Mouse (Mus musculus) cerebellum, adult 11-12 months (tissue): ENCODE measurements around the gene Olfr1243.
"Not testable (repeated sequence)": the region's sequence is repeated elsewhere in the genome, so short reads cannot be mapped to it uniquely, and the experiment has no call there.

ENCODE experiments used
- DNase-seq: peaks from one replicate; pipeline ENCODE4 v3.0.0; 2022

The Olfr1243 gene

DNA sequence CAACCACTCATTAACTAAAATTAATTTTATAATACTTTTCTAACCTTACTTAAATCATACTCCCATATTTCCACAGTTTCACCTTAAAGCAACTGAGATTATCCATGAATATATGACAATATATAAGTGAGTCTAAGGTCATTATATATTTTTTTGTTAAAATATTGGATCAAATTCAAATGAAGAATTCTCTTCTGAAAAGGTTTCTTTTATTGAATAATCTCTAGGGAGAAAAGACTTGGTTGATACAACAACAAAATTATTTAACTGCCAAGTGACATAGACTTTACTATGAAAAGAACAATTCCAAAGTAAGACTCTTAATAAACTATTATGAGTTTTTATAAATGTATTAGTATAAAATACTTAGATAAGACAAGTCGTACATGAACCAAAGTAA, at the start of gene Olfr1243:
Gene Olfr1243, minus strand, starts transcription at position 101 of the 400 bp plus-strand sequence.
- no peak for DNase-seq

GRCm38 (mm10) chr2:89578347-89578746, 47.1 kb upstream of the Olfr1243 start, which contains the start of gene Olfr1245:
Gene Olfr1245, minus strand, starts transcription at chr2:89578447.
- DNase-seq, result no peak

DNA sequence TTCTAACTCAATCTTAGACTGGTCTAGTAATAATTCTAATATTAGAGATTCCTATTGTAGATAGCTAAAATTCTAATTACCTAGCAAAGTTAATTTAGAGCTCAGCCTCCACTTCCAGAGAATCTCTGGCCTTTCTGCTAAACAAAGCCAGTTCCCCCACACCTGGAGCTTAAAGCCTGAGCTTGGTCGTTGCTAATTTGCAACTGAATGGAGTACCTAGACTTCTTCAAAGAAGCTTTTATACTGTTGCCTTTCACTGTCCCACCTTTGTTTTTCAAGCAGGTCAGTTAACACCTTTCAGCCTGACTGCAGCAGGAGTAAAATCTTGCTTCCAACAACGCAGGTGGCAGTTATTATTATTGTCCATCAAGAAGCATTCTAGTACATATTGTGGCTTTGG, 31.4 kb upstream of the Olfr1243 start:
- not testable (repeated sequence) for DNase-seq

- DNase-seq, result no peak
Measured at GRCm38 (mm10) chr2:89544516-89544915, 13.2 kb upstream of the Olfr1243 start.

GRCm38 (mm10) chr2:89539923-89540322, 8.6 kb upstream of the Olfr1243 start:
- no peak for DNase-seq

DNA sequence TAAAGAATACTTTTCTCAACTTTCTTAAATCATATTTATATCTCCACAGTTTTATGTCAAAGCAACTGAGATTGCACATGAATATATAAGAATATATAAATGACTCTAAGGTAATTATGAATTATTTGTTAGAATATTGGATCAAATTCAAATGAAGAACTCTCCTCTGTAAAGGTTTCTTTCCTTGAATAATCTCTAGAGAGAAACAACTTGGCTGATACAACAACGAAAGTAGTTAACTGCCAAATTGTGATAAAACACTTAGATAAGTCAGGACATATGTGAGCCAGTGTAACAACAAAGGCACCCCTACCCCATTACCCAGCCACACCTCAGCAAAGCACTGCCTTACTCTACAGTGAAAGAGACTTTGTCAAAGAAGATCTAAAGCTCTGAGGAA, 33.1 kb downstream of the Olfr1243 start, which contains the start of gene Olfr1242:
Gene Olfr1242, minus strand, starts transcription at position 101 of the 400 bp plus-strand sequence.
- no peak for DNase-seq

DNA sequence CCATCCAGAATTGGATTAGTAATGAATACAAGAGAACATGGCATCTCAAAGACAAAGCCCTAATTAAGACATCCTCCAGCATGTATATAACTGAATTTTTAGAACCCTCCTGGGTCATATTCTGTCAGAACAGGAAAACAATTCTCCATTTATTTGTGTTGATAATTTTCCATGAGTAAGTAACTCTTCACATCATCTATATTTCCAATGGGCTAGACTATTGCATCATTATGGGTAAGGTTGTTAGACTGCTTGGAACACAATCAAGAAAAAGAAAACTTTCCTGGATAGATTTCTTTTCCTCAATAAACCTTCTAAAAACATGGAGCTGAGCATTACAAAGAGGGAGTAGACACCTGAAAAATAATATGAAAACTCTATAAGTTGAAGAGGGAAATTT, 44.3 kb downstream of the Olfr1243 start, which contains the start of gene Olfr1241:
Gene Olfr1241, minus strand, starts transcription at position 101 of the 400 bp plus-strand sequence.
- no peak for DNase-seq
